Mouse (Mus musculus) MEL (cell line): Measurements from ENCODE around the gene Btn2a2. TPM values are rescaled to one million over a fixed set of nuclear protein-coding genes. Genes with fewer than 3 reads are reported as not detected.

Experiments used
- DNase-seq: peaks from one replicate; pipeline ENCODE4 v3.0.0; 2011; ENCODE audit warnings: low read depth, low spot score
- H3K27ac ChIP-seq: 2 replicates; pipeline ENCODE4 v1.5.1; 2012; ENCODE audit warnings: low read depth, mild to moderate bottlenecking, control low read depth, low read length, moderate library complexity; ENCODE audit not compliant: control insufficient read depth
- H3K27me3 ChIP-seq, 2 experiments: fragments of 150-350 bp in 1 of 2; sonication (generic) in 1 of 2; 2 replicates each; pipeline ENCODE4 v1.6.1; 2012; ENCODE audit warnings: low read length in 2 of 2, mild to moderate bottlenecking in 2 of 2, improper control_type of control experiment in 1 of 2, moderate library complexity in 1 of 2; ENCODE audit not compliant: insufficient read depth in 2 of 2, control insufficient read depth in 1 of 2
- H3K36me3 ChIP-seq, 2 experiments: 2 replicates each; pipeline ENCODE4 v1.6.1; 2012 to 2014; ENCODE audit warnings: low read length in 2 of 2, improper control_type of control experiment in 1 of 2, inconsistent platforms in 1 of 2, mild to moderate bottlenecking in 1 of 2; ENCODE audit not compliant: insufficient read depth in 2 of 2, control insufficient read depth in 1 of 2
- H3K4me1 ChIP-seq, 2 experiments: fragments of 150-350 bp in 1 of 2; sonication (generic) in 1 of 2; 2 replicates each; pipeline ENCODE4 v1.6.1; 2012; ENCODE audit warnings: low read length in 2 of 2, improper control_type of control experiment in 1 of 2, mild to moderate bottlenecking in 1 of 2; ENCODE audit not compliant: insufficient read depth in 2 of 2, control insufficient read depth in 1 of 2
- H3K4me3 ChIP-seq, 2 experiments: fragments of 150-350 bp in 1 of 2; sonication (generic) in 1 of 2; 2 replicates each; pipeline ENCODE4 v1.5.1; 2012; ENCODE audit warnings: low read depth in 2 of 2, low read length in 2 of 2, mild to moderate bottlenecking in 2 of 2, moderate library complexity in 2 of 2, control low read depth in 1 of 2, improper control_type of control experiment in 1 of 2; ENCODE audit not compliant: control insufficient read depth in 1 of 2, insufficient read depth in 1 of 2
- H3K79me2 ChIP-seq: 2 replicates; pipeline ENCODE4 v1.6.1; 2012; ENCODE audit warnings: mild to moderate bottlenecking, low read length, moderate library complexity; ENCODE audit not compliant: control insufficient read depth, poor library complexity, insufficient read depth
- H3K9ac ChIP-seq: 2 replicates; pipeline ENCODE4 v1.6.1; 2012; ENCODE audit warnings: low read depth, mild to moderate bottlenecking, control low read depth, low read length, moderate library complexity; ENCODE audit not compliant: control insufficient read depth, poor library complexity, severe bottlenecking
- H3K9me3 ChIP-seq: fragments of 150-350 bp; sonication (generic); replicated peaks from 2 replicates; pipeline ENCODE4 v1.6.1; 2012; ENCODE audit warnings: mild to moderate bottlenecking, low read length, improper control_type of control experiment, moderate library complexity; ENCODE audit not compliant: insufficient read depth
- ETS1 ChIP-seq: IDR thresholded peaks from 2 replicates; pipeline ENCODE4 v1.6.1; 2012; ENCODE audit warnings: low read depth, mild to moderate bottlenecking, inconsistent platforms, low read length, improper control_type of control experiment, moderate library complexity
- KAT2A ChIP-seq: conservative IDR thresholded peaks from 2 replicates; pipeline ENCODE4 v1.6.1; 2012; ENCODE audit warnings: low read depth, low read length, improper control_type of control experiment, inconsistent platforms
- RCOR1 ChIP-seq: IDR thresholded peaks from 2 replicates; pipeline ENCODE4 v1.6.1; 2012; ENCODE audit warnings: low read depth, mild to moderate bottlenecking, inconsistent platforms, low read length, improper control_type of control experiment
- TBP ChIP-seq: IDR thresholded peaks from 2 replicates; pipeline ENCODE4 v1.8.0; 2011; ENCODE audit warnings: low read depth, low read length, improper control_type of control experiment
- polyA plus RNA-seq, 2 experiments: library from polyadenylated mRNA; stranded (reverse) in 1 of 2; unstranded in 1 of 2; fragments of >175 nt in 1 of 2; fragments of >200 nt in 1 of 2; gene quantifications; 2 replicates each; pipeline versions ENCODE4 v1.2.1 to v1.2.4; 2012; ENCODE audit warnings: low replicate concordance in 2 of 2, low read depth in 1 of 2; ENCODE audit not compliant: insufficient read length in 2 of 2, insufficient read depth in 1 of 2, missing spikeins in 1 of 2
- total RNA-seq: library from RNA; depleted of rRNA; stranded (reverse); fragments of 300-350 nt; gene quantifications from 2 replicates; pipeline ENCODE4 v1.2.3, GENCODE M21; 2012

The Btn2a2 gene
- total and polyA plus RNA-seq, 3 experiments: not detected

DNA sequence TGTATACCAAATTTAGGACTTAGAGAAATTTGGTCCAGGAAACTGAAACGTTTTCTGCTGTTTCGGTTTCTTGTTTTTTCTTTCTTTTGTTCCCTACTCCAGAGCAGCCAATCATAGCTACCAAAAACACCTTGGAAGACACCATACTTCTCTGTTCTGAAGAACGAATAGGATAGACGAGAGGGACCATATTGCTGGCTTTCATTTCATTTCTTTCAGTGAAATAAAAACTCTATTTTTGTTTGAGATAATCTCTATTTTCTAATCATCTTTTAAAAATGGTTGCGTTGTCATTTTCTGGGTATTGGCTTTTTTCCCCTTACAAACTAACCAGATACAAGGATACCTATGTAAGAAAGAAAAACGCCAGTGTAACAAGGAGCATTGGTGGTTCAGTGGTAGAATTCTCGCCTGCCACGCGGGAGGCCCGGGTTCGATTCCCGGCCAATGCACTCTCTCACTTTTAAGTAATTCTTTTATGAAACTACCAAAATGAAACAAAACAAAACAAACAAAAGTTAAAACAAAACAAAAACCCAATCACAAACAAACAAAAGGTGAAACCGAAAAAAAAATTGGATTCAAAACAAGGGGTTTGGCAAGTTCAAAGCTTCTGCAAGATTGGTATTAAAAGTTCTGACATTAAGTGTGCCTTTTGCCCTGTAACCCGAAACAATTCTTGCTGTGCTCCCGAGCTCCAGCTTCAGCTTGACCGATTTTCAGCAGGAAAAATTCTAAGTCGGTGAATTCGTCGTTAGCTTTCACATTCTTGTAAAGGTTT is 28.4 kb upstream of the Btn2a2 start:
- no peaks in the 10 kb centered on the region for H3K79me2 ChIP-seq
- peak; percentile 79 for DNase-seq
- TF ChIP-seq KAT2A: no peak
- peak; percentile 99 for TF ChIP-seq TBP
- TF ChIP-seq, all 39 proteins: peak for 1
- peak overlapping the region; percentile 64 for H3K9ac ChIP-seq
- no peaks in the 10 kb centered on the region for H3K9me3 ChIP-seq
- peaks cover 0 to 12% of the 10 kb centered on the region in 2 experiments; a peak in 2 of 4 replicates for H3K4me1 ChIP-seq
- peaks cover 0 to 21% of the 10 kb centered on the region in 2 experiments; a peak in 2 of 4 replicates for H3K36me3 ChIP-seq
- peak overlapping the region; percentile 63 for H3K27ac ChIP-seq
- peak overlapping the region; percentile 59 to 82 for H3K4me3 ChIP-seq
- no peaks in the 10 kb centered on the region for H3K27me3 ChIP-seq

- peak; percentile 89 for TF ChIP-seq TBP
- no peak for TF ChIP-seq ETS1
Observed at GRCm38 (mm10) chr13:23515826-23516620, 27.4 kb upstream of the Btn2a2 start.

DNA sequence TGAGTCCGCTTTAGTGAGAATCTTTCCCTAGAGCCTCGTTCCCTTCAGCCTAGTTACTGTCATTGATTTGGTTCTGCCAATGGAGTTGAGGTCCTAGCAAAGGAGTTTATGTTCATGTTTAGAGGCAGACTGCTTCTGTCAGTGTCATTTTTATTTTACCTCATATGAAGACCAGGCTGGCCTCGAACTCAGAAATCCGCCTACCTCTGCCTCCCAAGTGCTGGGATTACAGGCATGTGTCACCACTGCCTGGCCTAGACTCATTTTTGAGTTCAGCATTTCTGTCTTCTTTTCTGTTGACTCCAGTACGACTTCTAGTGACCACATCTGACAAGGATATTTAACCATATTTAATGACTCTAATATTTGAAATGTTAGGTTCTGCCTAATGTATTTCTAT is 26.6 kb upstream of the Btn2a2 start:
- DNase-seq: peak; percentile 81
- H3K9me3 ChIP-seq: no peaks in the 10 kb centered on the region
- H3K27me3 ChIP-seq: no peaks in the 10 kb centered on the region
- H3K27ac ChIP-seq: no peak overlapping the region
- TF ChIP-seq TBP (peak; percentile 83), RCOR1 (no peak)
- H3K79me2 ChIP-seq: no peaks in the 10 kb centered on the region
- H3K4me1 ChIP-seq: peaks cover 0 to 8% of the 10 kb centered on the region in 2 experiments; a peak in 2 of 4 replicates
- no peak overlapping the region for H3K4me3 ChIP-seq
- no peak overlapping the region for H3K9ac ChIP-seq
- peaks cover 0 to 9% of the 10 kb centered on the region in 2 experiments; a peak in 2 of 4 replicates for H3K36me3 ChIP-seq

More at GRCm38 (mm10) chr13:23515826-23516620, 27.4 kb upstream of the Btn2a2 start:
- DNase-seq: peak; percentile 46
- Histone ChIP-seq H3K36me3 (peaks cover 0 to 17% of the 10 kb centered on the region in 2 experiments; a peak in 2 of 4 replicates), H3K9me3 (no peaks in the 10 kb centered on the region), H3K4me3 (peak overlapping the region; percentile 51 to 59), H3K9ac (peak overlapping the region; percentile 47; the same call in 1 of the 2 replicates), H3K4me1 (peaks cover 0 to 12% of the 10 kb centered on the region in 2 experiments; a peak in 2 of 4 replicates), H3K79me2 (no peaks in the 10 kb centered on the region), H3K27me3 (no peaks in the 10 kb centered on the region), H3K27ac (no peak overlapping the region)
